Mouse (Mus musculus) spleen, embryonic (tissue): ENCODE measurements around the gene Tex19.2.
"Not testable (repeated sequence)": the region's sequence is repeated elsewhere in the genome, so short reads cannot be mapped to it uniquely, and the experiment has no call there.

Experiments used
- CTCF ChIA-PET: fragments of 350-600 bp; sonication (Branson Sonifier 250); formaldehyde crosslinking; loops from one replicate; lab custom pipeline; 2022; lab: Charles Lee

Gene Tex19.2

GRCm38 (mm10) chr11:121111601-121112000 lies 6.9 kb downstream of the Tex19.2 start:
- CTCF ChIA-PET = no interaction called here

DNA sequence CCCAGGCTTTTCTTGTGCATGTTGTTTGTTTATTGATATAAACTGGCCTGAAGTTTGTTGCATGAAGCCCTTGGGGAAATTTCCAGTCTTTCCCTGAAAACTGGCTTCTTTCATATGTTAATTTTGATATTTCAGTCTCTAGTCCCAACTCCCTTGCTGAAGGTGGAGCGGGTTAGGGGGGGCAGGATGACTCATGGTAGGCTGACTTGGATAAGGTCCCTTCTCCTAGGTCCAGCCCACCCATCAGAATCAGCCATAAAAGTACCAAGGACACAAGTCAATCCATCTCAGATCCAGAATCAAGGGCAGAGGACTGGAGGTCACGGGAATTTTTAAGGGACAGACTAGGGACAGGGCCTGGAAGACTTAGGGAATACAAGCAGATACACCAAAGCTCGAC lies 7.4 kb downstream of the Tex19.2 start:
- CTCF ChIA-PET = no interaction called here

DNA sequence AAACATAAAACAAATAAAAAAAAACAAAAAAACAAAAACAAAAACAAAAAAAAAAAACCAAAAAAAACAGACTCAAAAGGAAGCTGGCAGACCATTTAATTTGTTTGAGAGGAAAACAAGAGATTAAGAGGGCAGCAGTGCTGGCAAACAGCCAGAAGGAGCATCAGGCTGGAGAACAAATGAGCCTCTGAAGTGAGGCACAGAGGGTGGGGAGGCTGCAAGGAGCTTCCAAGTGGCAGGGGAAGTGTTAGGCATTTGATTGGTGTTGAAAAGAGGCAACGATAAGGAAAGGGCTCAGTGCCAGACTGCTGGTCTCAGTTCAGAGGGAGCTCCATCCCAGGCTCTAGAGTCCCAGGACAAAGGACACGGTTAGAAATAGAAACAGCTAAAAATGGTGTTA lies 8.5 kb downstream of the Tex19.2 start:
- CTCF ChIA-PET = no interaction called here

GRCm38 (mm10) chr11:121108061-121108460 lies 10.4 kb downstream of the Tex19.2 start:
- CTCF ChIA-PET = no interaction called here

GRCm38 (mm10) chr11:121107242-121107641 lies 11.2 kb downstream of the Tex19.2 start:
- CTCF ChIA-PET = not testable (repeated sequence)

DNA sequence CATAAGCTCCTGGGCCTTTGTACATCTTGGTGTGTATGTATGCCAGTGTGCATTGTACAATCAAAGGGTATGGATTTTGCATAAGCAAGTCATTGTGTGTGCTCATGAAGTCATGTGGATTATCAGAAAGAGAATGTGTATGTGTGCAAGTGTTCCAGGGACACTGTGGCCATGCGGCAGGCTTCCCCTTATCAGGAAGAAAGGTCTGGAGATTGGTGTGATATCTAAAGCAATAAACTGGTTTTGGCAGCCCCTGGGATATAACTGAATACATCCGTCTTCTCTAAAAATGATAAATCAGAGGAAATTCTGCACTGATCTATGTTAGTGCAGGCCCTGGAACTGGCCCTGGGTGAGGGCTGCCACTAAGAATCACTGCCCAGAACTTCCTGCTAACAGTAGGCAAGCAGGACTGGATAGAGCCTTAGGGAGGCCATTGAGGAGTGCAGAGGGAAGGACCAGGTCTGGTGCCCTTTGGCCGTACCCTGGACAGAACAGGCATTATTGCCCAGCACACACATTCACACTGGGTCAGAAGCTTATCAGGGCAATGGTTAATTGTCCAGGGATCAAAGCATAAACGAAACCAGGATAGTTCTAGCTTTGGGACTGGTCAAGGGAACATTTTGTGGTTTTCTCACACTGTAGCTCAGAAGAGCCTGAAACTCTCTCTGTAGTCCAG lies 17.2 kb downstream of the Tex19.2 start:
- CTCF ChIA-PET = no interaction called here

- CTCF ChIA-PET = no interaction called here
Measured at GRCm38 (mm10) chr11:121100692-121101091, 17.8 kb downstream of the Tex19.2 start.

GRCm38 (mm10) chr11:121099762-121100161 lies 18.7 kb downstream of the Tex19.2 start:
- CTCF ChIA-PET = no interaction called here

GRCm38 (mm10) chr11:121092606-121093585 lies 25.6 kb downstream of the Tex19.2 start:
- CTCF ChIA-PET = no interaction called here

GRCm38 (mm10) chr11:121090943-121091342 lies 27.5 kb downstream of the Tex19.2 start:
- CTCF ChIA-PET = no interaction called here

DNA sequence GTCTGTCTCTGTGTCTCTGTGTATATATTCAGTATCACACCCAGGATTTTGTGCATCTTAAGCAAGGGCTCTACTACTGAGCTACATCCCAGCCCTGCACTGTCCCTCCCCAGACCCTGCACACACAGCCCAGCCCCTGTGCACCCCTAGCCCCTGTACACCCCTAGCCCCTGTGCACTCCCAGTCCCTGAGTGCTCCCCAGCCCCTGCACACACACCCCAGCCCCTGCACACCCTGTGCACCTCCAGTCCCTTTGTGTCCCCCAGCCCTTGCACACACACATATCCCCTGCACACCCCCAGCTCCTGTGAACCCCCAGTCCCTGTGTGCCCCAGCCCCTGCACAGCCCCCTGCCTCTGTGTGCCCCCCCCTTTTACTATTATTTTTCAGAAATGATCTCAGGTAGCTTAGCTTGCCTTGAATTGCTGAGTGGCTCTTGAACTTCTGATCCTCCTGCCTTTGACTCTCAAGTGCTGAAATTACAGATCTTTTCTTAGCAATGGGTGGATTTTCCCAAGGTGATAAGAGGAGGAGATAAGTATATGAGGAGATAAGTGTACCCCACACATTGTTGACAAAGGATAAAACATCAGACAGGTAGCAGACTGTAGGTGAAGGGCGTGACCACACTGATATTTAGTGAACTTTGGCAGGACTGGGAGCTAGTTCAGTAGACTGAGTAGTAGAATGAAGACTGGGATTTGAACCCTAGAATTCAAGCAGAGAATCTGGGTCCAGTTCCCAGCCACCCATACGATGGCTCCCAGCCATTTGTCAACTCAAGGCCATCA lies 28.5 kb downstream of the Tex19.2 start:
- CTCF ChIA-PET = no interaction called here

- CTCF ChIA-PET = no interaction called here
Measured at GRCm38 (mm10) chr11:121088997-121089396, 29.5 kb downstream of the Tex19.2 start.

DNA sequence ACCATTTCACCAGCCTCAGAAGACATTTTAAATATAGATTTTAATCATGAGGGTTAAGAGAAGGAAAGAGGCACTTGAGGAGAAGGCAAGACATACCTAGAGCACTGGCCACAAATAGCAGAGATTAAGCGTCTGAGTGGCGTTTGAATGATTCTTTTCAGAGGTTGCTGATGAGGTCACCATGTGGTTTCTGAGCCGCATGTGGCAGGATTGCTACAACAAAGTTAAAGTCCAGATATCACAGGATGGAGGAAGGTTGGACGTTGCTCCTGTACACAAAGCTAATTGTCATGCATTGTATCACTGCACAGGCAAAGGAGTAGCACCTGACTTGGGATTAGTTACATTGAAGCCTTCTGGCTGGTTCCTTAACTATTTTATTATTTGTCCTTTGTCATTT lies 32.2 kb downstream of the Tex19.2 start:
- CTCF ChIA-PET = no interaction called here

GRCm38 (mm10) chr11:121085181-121085580 lies 33.3 kb downstream of the Tex19.2 start:
- CTCF ChIA-PET = no interaction called here

DNA sequence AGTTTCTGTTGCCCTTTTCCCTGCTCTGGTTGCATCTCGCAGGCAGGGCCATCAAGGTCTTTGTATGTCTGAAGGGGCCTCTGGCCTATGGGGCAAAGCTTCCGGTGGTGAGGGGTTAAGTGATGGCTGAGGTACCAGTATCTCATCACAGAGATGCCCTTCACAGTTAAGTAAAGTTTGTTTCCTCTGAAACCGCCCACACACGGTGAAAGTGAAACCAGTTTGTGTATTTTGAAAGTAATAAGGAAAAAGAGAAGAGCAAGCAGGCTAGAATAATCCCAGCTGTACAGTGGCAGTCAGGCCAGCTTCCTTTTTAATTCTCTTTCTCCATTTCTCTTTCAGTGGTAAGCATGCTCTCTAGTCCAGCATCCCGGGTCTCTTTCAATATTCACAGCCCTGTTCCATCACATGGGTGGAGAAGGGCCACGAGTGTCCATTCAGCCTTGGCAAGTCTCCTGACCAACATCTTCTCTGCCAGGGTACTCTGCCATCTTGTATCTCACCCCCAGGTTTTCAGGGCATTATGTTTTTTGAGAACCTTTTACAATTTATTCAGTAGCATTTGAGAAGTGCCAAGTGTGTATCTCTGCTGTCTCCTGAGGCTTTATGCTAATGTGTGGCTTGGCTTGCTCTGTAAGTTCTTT lies 35.5 kb downstream of the Tex19.2 start:
- CTCF ChIA-PET = no interaction called here

DNA sequence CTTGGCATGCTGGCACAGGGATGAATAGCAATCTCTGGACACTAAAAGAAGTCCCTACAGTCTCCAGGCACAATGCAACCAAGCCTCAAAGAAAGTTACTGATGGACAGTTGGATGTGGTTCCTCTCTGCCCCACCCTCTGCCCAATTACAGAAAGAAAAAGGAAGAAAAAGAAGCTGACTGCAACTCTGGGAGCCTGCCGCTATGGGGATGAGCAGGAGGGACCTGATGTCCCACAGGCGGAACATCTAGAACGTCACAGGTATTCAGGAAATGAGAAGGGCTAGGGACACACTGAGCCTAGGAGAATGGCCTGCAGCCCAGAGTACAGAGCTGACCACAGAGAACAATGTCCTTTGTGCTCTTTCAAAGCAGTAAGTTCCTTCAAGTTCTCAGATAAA lies 36.2 kb downstream of the Tex19.2 start:
- CTCF ChIA-PET = no interaction called here

DNA sequence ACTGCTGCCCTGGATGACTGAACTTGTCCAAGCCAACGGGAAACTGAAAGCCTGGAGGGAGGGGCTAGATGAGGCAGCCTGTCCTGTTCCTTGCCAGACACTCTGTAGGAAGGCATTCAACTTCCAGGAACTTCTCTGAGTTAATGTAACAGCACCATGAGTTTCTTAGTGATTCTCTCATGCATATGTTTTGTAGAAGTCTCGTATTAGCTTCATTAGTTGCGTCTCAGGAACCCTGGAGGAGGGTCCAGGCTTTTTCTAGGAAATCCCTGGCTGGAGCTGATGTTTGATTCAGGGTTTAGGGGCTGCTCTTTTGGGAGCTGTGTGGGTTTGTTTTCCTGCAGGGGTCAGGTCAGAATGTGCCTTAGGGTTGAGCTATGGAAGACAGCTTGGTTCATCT lies 37.4 kb downstream of the Tex19.2 start, which contains the start of gene Sectm1a:
Gene Sectm1a (minus strand): TSS at position 101 of the 400 bp plus-strand sequence.
- CTCF ChIA-PET = no interaction called here

GRCm38 (mm10) chr11:121080330-121080729 lies 38.1 kb downstream of the Tex19.2 start:
- CTCF ChIA-PET = no interaction called here

- CTCF ChIA-PET = no interaction called here
Measured at GRCm38 (mm10) chr11:121075655-121076054, 42.8 kb downstream of the Tex19.2 start.

DNA sequence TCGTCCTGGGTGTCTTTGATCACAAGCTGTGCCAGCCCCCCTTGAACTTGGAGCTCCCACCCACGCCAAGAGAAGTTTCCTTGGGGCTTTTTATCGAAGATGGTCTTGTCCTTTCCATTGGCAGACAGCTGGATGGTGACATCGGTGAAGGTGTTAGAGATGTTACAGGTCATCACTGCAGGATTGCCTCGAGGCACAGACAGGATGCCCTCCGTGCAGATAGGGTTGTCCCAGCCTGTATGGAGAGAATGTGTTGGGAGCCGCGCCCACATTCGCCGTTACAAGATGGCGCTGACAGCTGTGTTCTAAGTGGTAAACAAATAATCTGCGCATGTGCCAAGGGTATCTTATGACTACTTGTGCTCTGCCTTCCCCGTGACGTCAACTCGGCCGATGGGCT lies 48.8 kb downstream of the Tex19.2 start:
- CTCF ChIA-PET = not testable (repeated sequence)

- CTCF ChIA-PET = interaction anchor here (0.7 kb wide), 1 partner anchor 969 kb away, joined by 3 read pairs; the partner anchor contains the start of genes Ndufaf8 and Tepsin
Measured at GRCm38 (mm10) chr11:121067895-121068294, 50.6 kb downstream of the Tex19.2 start.
